Mouse (Mus musculus) brain, embryonic 14.5 days (tissue): ENCODE measurements at regions not wholly inside any gene's neighbourhood (a gene's known extent, or its start where the extent isn't known, plus 50 kb on each side); places are given as distances from the start of the nearest gene placed in this dataset.

Experiments used
- CTCF ChIP-seq: fragments of 200-500 bp; IDR thresholded peaks from 2 replicates; pipeline ENCODE4 v1.5.1; 2012; ENCODE audit warnings: inconsistent platforms, mild to moderate bottlenecking, moderate library complexity, borderline replicate concordance; ENCODE audit not compliant: insufficient read depth, insufficient read length; ENCODE audit errors: extremely low read depth
- POLR2A ChIP-seq: fragments of 200-500 bp; IDR thresholded peaks from 2 replicates; pipeline ENCODE4 v1.6.1; 2012; ENCODE audit warnings: mild to moderate bottlenecking, inconsistent platforms, borderline replicate concordance; ENCODE audit not compliant: poor library complexity, insufficient read depth, insufficient read length, severe bottlenecking; ENCODE audit errors: extremely low read depth

- no peak for TF ChIP-seq POLR2A
- no peak for TF ChIP-seq CTCF
Measured at GRCm38 (mm10) chr1:91702737-91703136, 98.5 kb upstream of the Twist2 start.
